Mouse (Mus musculus) MEL (cell line): Measurements from ENCODE around the gene Iqsec1. TPM values are rescaled to one million over a fixed set of nuclear protein-coding genes. Genes with fewer than 3 reads are reported as not detected.

Source experiments
- DNase-seq: peaks from one replicate; pipeline ENCODE4 v3.0.0; 2011; ENCODE audit warnings: low read depth, low spot score
- H3K27ac ChIP-seq: 2 replicates; pipeline ENCODE4 v1.5.1; 2012; ENCODE audit warnings: low read depth, mild to moderate bottlenecking, control low read depth, low read length, moderate library complexity; ENCODE audit not compliant: control insufficient read depth
- H3K27me3 ChIP-seq, 2 experiments: fragments of 150-350 bp in 1 of 2; sonication (generic) in 1 of 2; 2 replicates each; pipeline ENCODE4 v1.6.1; 2012; ENCODE audit warnings: low read length in 2 of 2, mild to moderate bottlenecking in 2 of 2, improper control_type of control experiment in 1 of 2, moderate library complexity in 1 of 2; ENCODE audit not compliant: insufficient read depth in 2 of 2, control insufficient read depth in 1 of 2
- H3K36me3 ChIP-seq, 2 experiments: 2 replicates each; pipeline ENCODE4 v1.6.1; 2012 to 2014; ENCODE audit warnings: low read length in 2 of 2, improper control_type of control experiment in 1 of 2, inconsistent platforms in 1 of 2, mild to moderate bottlenecking in 1 of 2; ENCODE audit not compliant: insufficient read depth in 2 of 2, control insufficient read depth in 1 of 2
- H3K4me1 ChIP-seq, 2 experiments: fragments of 150-350 bp in 1 of 2; sonication (generic) in 1 of 2; 2 replicates each; pipeline ENCODE4 v1.6.1; 2012; ENCODE audit warnings: low read length in 2 of 2, improper control_type of control experiment in 1 of 2, mild to moderate bottlenecking in 1 of 2; ENCODE audit not compliant: insufficient read depth in 2 of 2, control insufficient read depth in 1 of 2
- H3K4me3 ChIP-seq, 2 experiments: fragments of 150-350 bp in 1 of 2; sonication (generic) in 1 of 2; 2 replicates each; pipeline ENCODE4 v1.5.1; 2012; ENCODE audit warnings: low read depth in 2 of 2, low read length in 2 of 2, mild to moderate bottlenecking in 2 of 2, moderate library complexity in 2 of 2, control low read depth in 1 of 2, improper control_type of control experiment in 1 of 2; ENCODE audit not compliant: control insufficient read depth in 1 of 2, insufficient read depth in 1 of 2
- H3K79me2 ChIP-seq: 2 replicates; pipeline ENCODE4 v1.6.1; 2012; ENCODE audit warnings: mild to moderate bottlenecking, low read length, moderate library complexity; ENCODE audit not compliant: control insufficient read depth, poor library complexity, insufficient read depth
- H3K9ac ChIP-seq: 2 replicates; pipeline ENCODE4 v1.6.1; 2012; ENCODE audit warnings: low read depth, mild to moderate bottlenecking, control low read depth, low read length, moderate library complexity; ENCODE audit not compliant: control insufficient read depth, poor library complexity, severe bottlenecking
- H3K9me3 ChIP-seq: fragments of 150-350 bp; sonication (generic); replicated peaks from 2 replicates; pipeline ENCODE4 v1.6.1; 2012; ENCODE audit warnings: mild to moderate bottlenecking, low read length, improper control_type of control experiment, moderate library complexity; ENCODE audit not compliant: insufficient read depth
- BHLHE40 ChIP-seq: IDR thresholded peaks from 2 replicates; pipeline ENCODE4 v1.6.1; 2012; ENCODE audit warnings: low read depth, mild to moderate bottlenecking, inconsistent platforms, low read length, improper control_type of control experiment, borderline replicate concordance
- CHD1 ChIP-seq: IDR thresholded peaks from 2 replicates; pipeline ENCODE4 v1.6.1; 2012; ENCODE audit warnings: low read depth, mild to moderate bottlenecking, inconsistent platforms, low read length, improper control_type of control experiment
- CHD2 ChIP-seq: IDR thresholded peaks from 2 replicates; pipeline ENCODE4 v1.6.1; 2011; ENCODE audit warnings: low read length, improper control_type of control experiment
- CTCF ChIP-seq, 3 experiments: IDR thresholded peaks in 2 of 3; conservative IDR thresholded peaks in 1 of 3; 2 replicates each; pipeline ENCODE4 v1.5.1; 2011 to 2012; ENCODE audit warnings: low read length in 3 of 3, low read depth in 2 of 3, mild to moderate bottlenecking in 2 of 3, improper control_type of control experiment in 1 of 3, inconsistent platforms in 1 of 3, mixed read lengths in 1 of 3, moderate library complexity in 1 of 3; ENCODE audit not compliant: control insufficient read depth in 1 of 3, insufficient read depth in 1 of 3, poor library complexity in 1 of 3, severe bottlenecking in 1 of 3
- E2F4 ChIP-seq: IDR thresholded peaks from 2 replicates; pipeline ENCODE4 v1.6.1; 2011; ENCODE audit warnings: low read depth, low read length, improper control_type of control experiment, borderline replicate concordance
- ELF1 ChIP-seq: IDR thresholded peaks from 2 replicates; pipeline ENCODE4 v1.6.1; 2014; ENCODE audit warnings: low read depth, mild to moderate bottlenecking, inconsistent platforms, low read length, improper control_type of control experiment, moderate library complexity
- EP300 ChIP-seq, 2 experiments: IDR thresholded peaks; 2 replicates each; pipeline ENCODE4 v1.6.1; 2011; ENCODE audit warnings: improper control_type of control experiment in 2 of 2, low read length in 2 of 2, low read depth in 1 of 2, mild to moderate bottlenecking in 1 of 2
- ETS1 ChIP-seq: IDR thresholded peaks from 2 replicates; pipeline ENCODE4 v1.6.1; 2012; ENCODE audit warnings: low read depth, mild to moderate bottlenecking, inconsistent platforms, low read length, improper control_type of control experiment, moderate library complexity
- GATA1 ChIP-seq: IDR thresholded peaks from 2 replicates; pipeline ENCODE4 v1.6.1; 2011; ENCODE audit warnings: low read depth, low read length, improper control_type of control experiment
- JUND ChIP-seq: IDR thresholded peaks from 2 replicates; pipeline ENCODE4 v1.6.1; 2011; ENCODE audit warnings: low read depth, mild to moderate bottlenecking, improper control_type of control experiment, low read length
- MXI1 ChIP-seq: IDR thresholded peaks from 2 replicates; pipeline ENCODE4 v1.6.1; 2011; ENCODE audit warnings: mild to moderate bottlenecking, low read depth, low read length, improper control_type of control experiment
- MYC ChIP-seq: IDR thresholded peaks from 2 replicates; pipeline ENCODE4 v1.6.1; 2011; ENCODE audit warnings: low read depth, mild to moderate bottlenecking, low read length, improper control_type of control experiment, moderate library complexity
- POLR2A ChIP-seq, 2 experiments: IDR thresholded peaks; 2 replicates each; pipeline ENCODE4 v1.6.1; 2011 to 2012; ENCODE audit warnings: low read length in 2 of 2, mild to moderate bottlenecking in 2 of 2, control low read depth in 1 of 2, improper control_type of control experiment in 1 of 2, low read depth in 1 of 2, moderate library complexity in 1 of 2; ENCODE audit not compliant: control insufficient read depth in 1 of 2, insufficient read depth in 1 of 2, poor library complexity in 1 of 2
- POLR2AphosphoS5 ChIP-seq: IDR thresholded peaks from 2 replicates; pipeline ENCODE4 v1.6.1; 2012; ENCODE audit warnings: low read depth, borderline replicate concordance, mild to moderate bottlenecking, inconsistent platforms, low read length, moderate library complexity, mixed read lengths
- RAD21 ChIP-seq: IDR thresholded peaks from 2 replicates; pipeline ENCODE4 v1.6.1; 2011; ENCODE audit warnings: mild to moderate bottlenecking, low read depth, low read length, improper control_type of control experiment
- RCOR1 ChIP-seq: IDR thresholded peaks from 2 replicates; pipeline ENCODE4 v1.6.1; 2012; ENCODE audit warnings: low read depth, mild to moderate bottlenecking, inconsistent platforms, low read length, improper control_type of control experiment
- SIN3A ChIP-seq: IDR thresholded peaks from 2 replicates; pipeline ENCODE4 v1.6.1; 2012; ENCODE audit warnings: low read length, improper control_type of control experiment, inconsistent platforms
- SMC3 ChIP-seq: IDR thresholded peaks from 2 replicates; pipeline ENCODE4 v1.6.1; 2011; ENCODE audit warnings: low read depth, low read length, improper control_type of control experiment
- TAL1 ChIP-seq: IDR thresholded peaks from 2 replicates; pipeline ENCODE4 v1.6.1; 2012; ENCODE audit warnings: mild to moderate bottlenecking, inconsistent platforms, low read length, moderate library complexity, mixed read lengths
- TBP ChIP-seq: IDR thresholded peaks from 2 replicates; pipeline ENCODE4 v1.8.0; 2011; ENCODE audit warnings: low read depth, low read length, improper control_type of control experiment
- ZC3H11A ChIP-seq: IDR thresholded peaks from 2 replicates; pipeline ENCODE4 v1.6.1; 2012; ENCODE audit warnings: low read depth, mild to moderate bottlenecking, inconsistent platforms, low read length, improper control_type of control experiment
- ZKSCAN1 ChIP-seq: IDR thresholded peaks from 2 replicates; pipeline ENCODE4 v1.6.1; 2012; ENCODE audit warnings: low read depth, mild to moderate bottlenecking, inconsistent platforms, low read length, improper control_type of control experiment, moderate library complexity
- ZMIZ1 ChIP-seq: IDR thresholded peaks from 2 replicates; pipeline ENCODE4 v1.6.1; 2012; ENCODE audit warnings: low read depth, mild to moderate bottlenecking, inconsistent platforms, low read length, improper control_type of control experiment, moderate library complexity
- polyA plus RNA-seq, 2 experiments: library from polyadenylated mRNA; stranded (reverse) in 1 of 2; unstranded in 1 of 2; fragments of >175 nt in 1 of 2; fragments of >200 nt in 1 of 2; gene quantifications; 2 replicates each; pipeline versions ENCODE4 v1.2.1 to v1.2.4; 2012; ENCODE audit warnings: low replicate concordance in 2 of 2, low read depth in 1 of 2; ENCODE audit not compliant: insufficient read length in 2 of 2, insufficient read depth in 1 of 2, missing spikeins in 1 of 2
- total RNA-seq: library from RNA; depleted of rRNA; stranded (reverse); fragments of 300-350 nt; gene quantifications from 2 replicates; pipeline ENCODE4 v1.2.3, GENCODE M21; 2012

The Iqsec1 gene
- total and polyA plus RNA-seq, 3 experiments = 14.8 to 73.4 (median 30.8) TPM

GRCm38 (mm10) chr6:90720996-90721746 is 267.3 kb downstream of the Iqsec1 start:
- H3K4me1 ChIP-seq = peaks cover 2 to 3% of the 10 kb centered on the region in 2 experiments; a peak in 1 of 4 replicates
- H3K9ac ChIP-seq = no peak overlapping the region
- no peak overlapping the region for H3K27ac ChIP-seq
- H3K4me3 ChIP-seq = no peak overlapping the region
- H3K36me3 ChIP-seq = peaks cover 0 to 2% of the 10 kb centered on the region in 2 experiments; a peak in 1 of 4 replicates
- H3K9me3 ChIP-seq = no peaks in the 10 kb centered on the region
- no peaks in the 10 kb centered on the region for H3K27me3 ChIP-seq
- peak; percentile 60 for DNase-seq
- TF ChIP-seq ZC3H11A = peak; percentile 58
- TF ChIP-seq CTCF (IDR thresholded peaks at IDR 0.05 in 2 of 3, conservative IDR thresholded peaks at IDR 0.05 in 1 of 3; ENCODE audit: control insufficient read depth in 1 of 3, insufficient read depth in 1 of 3, low read depth in 2 of 3, low read length in 3 of 3, poor library complexity in 1 of 3, severe bottlenecking in 1 of 3) = peak; percentile 68 to 81 (median 78)
- no peak for TF ChIP-seq ELF1
- TF ChIP-seq SMC3 = peak; percentile 77
- TF ChIP-seq RAD21 = peak; percentile 75
- peaks cover 1% of the 10 kb centered on the region; the same call in 1 of the 2 replicates for H3K79me2 ChIP-seq

DNA sequence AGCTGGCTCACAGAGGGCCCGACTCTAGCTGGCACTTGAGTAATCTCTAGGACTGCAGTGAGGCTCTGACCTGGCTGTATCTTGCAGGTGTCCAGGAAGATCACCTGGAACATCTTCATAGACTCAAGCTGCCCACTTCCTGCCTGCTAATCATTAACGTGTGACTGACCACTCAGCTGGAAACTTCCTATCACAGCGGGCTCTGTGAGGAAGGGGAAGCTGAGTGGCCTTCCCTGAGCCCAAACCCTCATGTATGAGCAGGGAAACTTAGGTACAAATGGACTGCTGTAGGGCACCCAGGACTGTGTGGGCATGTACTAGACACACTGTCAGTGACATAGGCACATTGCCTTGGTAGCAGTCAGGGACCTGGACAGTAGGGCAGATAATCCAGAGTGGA is 268.3 kb downstream of the Iqsec1 start:
- Histone ChIP-seq H3K9ac (no peak overlapping the region), H3K4me1 (peaks cover 3 to 5% of the 10 kb centered on the region in 2 experiments; a peak in 2 of 4 replicates), H3K36me3 (peaks cover 0 to 2% of the 10 kb centered on the region in 2 experiments; a peak in 1 of 4 replicates), H3K27me3 (no peaks in the 10 kb centered on the region), H3K27ac (no peak overlapping the region), H3K4me3 (no peak overlapping the region), H3K9me3 (no peaks in the 10 kb centered on the region), H3K79me2 (peaks cover 10% of the 10 kb centered on the region)
- TF ChIP-seq ZMIZ1 (no peak), CTCF (IDR thresholded peaks at IDR 0.05 in 2 of 3, conservative IDR thresholded peaks at IDR 0.05 in 1 of 3; ENCODE audit: control insufficient read depth in 1 of 3, insufficient read depth in 1 of 3, low read depth in 2 of 3, low read length in 3 of 3, poor library complexity in 1 of 3, severe bottlenecking in 1 of 3) (no peak), CHD2 (no peak), BHLHE40 (no peak), POLR2A (IDR thresholded peaks at IDR 0.05; ENCODE audit: control insufficient read depth in 1 of 2, insufficient read depth in 1 of 2, low read depth in 1 of 2, low read length in 2 of 2, poor library complexity in 1 of 2) (no peak)
- DNase-seq = no peak

GRCm38 (mm10) chr6:90719402-90719801 is 269.1 kb downstream of the Iqsec1 start:
- no peak overlapping the region for H3K9ac ChIP-seq
- H3K27me3 ChIP-seq = no peaks in the 10 kb centered on the region
- H3K36me3 ChIP-seq = peaks cover 0 to 2% of the 10 kb centered on the region in 2 experiments; a peak in 1 of 4 replicates
- peaks cover 14% of the 10 kb centered on the region for H3K79me2 ChIP-seq
- TF ChIP-seq GATA1 (no peak), TBP (no peak), TAL1 (no peak), CHD2 (no peak), CHD1 (no peak), SIN3A (no peak), ETS1 (no peak), POLR2AphosphoS5 (no peak), ZKSCAN1 (no peak), RAD21 (no peak), RCOR1 (no peak), MXI1 (no peak), E2F4 (no peak), JUND (no peak), EP300 (IDR thresholded peaks at IDR 0.05; ENCODE audit: low read depth in 1 of 2, low read length in 2 of 2) (no peak), MYC (no peak), BHLHE40 (no peak)
- H3K4me1 ChIP-seq = peaks cover 3 to 8% of the 10 kb centered on the region in 2 experiments; a peak in 2 of 4 replicates
- H3K4me3 ChIP-seq = no peak overlapping the region
- no peak for DNase-seq
- no peak overlapping the region for H3K27ac ChIP-seq
- no peaks in the 10 kb centered on the region for H3K9me3 ChIP-seq
